Comparison of ENCODE assay signal across 8 mouse cellular contexts in the genomic region with DNA sequence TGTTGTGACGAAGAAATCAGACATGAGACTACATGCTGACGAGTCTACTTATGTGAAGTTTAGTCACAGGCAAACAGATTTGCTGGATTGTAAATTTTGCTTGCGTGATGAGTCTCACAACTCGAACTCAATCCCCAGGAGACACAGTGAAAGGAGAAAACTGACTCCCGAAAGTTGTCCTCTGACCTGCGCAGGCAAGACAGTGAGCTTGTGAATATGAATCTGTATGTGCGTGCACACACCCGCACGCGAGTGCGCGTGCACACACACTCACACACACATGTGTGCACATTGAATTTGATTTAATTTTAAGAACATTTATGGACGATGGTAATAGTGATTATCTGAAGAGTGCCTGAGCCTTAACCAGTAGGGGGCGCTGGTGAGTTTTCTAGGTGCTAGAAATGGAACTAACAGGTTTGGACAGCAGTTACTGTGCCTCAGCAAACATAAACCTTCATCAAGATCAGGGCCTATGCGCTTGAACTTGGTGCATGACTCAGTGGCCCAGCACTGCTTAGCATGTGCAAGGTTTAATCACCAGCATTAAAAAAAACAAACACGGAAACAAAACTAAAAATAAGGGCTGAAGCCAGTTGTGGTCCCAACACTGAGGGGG. TPM values are rescaled to one million over a fixed set of nuclear protein-coding genes. Genes with fewer than 3 reads are reported as not detected.
A peak's percentile ranks its signal among the peaks of the same experiment; 100 is the strongest.
DNase-seq lines count a peak whose midpoint lies in the region; ATAC-seq and TF ChIP-seq lines count a peak whose summit lies in the region.

No protein-coding gene starts in this region.

- H3K27ac ChIP-seq in forebrain, embryonic 11.5 days (ENCODE audit: low read depth, low read length) = no peak overlapping the region
- no peak overlapping the region for H3K27ac ChIP-seq in forebrain, embryonic 13.5 days
- no peak overlapping the region for H3K27ac ChIP-seq in heart, postnatal 0 days (ENCODE audit: low read depth)
- no peak overlapping the region for H3K27ac ChIP-seq in left cerebral cortex, adult 2 months

- no peak for ATAC-seq in forebrain, embryonic 11.5 days (replicated peaks; ENCODE audit: low FRiP score)
- no peak for ATAC-seq in forebrain, embryonic 13.5 days
- no peak for ATAC-seq in heart, postnatal 0 days (ENCODE audit: insufficient read depth, low read depth)
- peak; percentile 62 for ATAC-seq in monocyte, adult 5-6 weeks (replicated peaks; ENCODE audit: insufficient number of reproducible peaks, low FRiP score, low TSS enrichment, poor library complexity, severe bottlenecking)

- 40% methylated on average over 16 of the region's 16 CpGs for WGBS in forebrain, embryonic 11.5 days
- 42% methylated on average over 16 of the region's 16 CpGs for WGBS in forebrain, embryonic 13.5 days
- 35% methylated on average over 16 of the region's 16 CpGs for WGBS in heart, postnatal 0 days

- TF ChIP-seq EP300 in heart, postnatal 0 days (IDR thresholded peaks at IDR 0.05; ENCODE audit: low read depth) = no peak

- DNase-seq in forebrain, embryonic 11.5 days (ENCODE audit: low spot score) = peak; percentile 89
- peak; percentile 83 for DNase-seq in R1 (ENCODE audit: low read depth, low spot score)
- DNase-seq in cerebellum, postnatal 36 days = peak; percentile 80 to 87
- DNase-seq in heart, postnatal 0 days (ENCODE audit: low spot score) = peak; percentile 46
- DNase-seq in left cerebral cortex, adult 2 months (ENCODE audit: extremely low spot score in 1 of 2, low spot score in 2 of 2) = peak; percentile 64 to 82
- DNase-seq in telencephalon, adult 2 months (ENCODE audit: low read depth, low spot score) = peak; percentile 53

- no peaks in the 10 kb centered on the region for H3K27me3 ChIP-seq in forebrain, embryonic 11.5 days (ENCODE audit: control insufficient read depth, insufficient read depth, low read length)
- peaks cover 9% of the 10 kb centered on the region for H3K27me3 ChIP-seq in forebrain, embryonic 13.5 days
- peaks cover 6% of the 10 kb centered on the region; the same call in 1 of the 2 replicates for H3K27me3 ChIP-seq in heart, postnatal 0 days (ENCODE audit: control insufficient read depth, insufficient read depth, low read length)

- no peak overlapping the region for H3K4me3 ChIP-seq in forebrain, embryonic 11.5 days (ENCODE audit: low read depth, low read length)
- no peak overlapping the region for H3K4me3 ChIP-seq in forebrain, embryonic 13.5 days
- no peak overlapping the region for H3K4me3 ChIP-seq in heart, postnatal 0 days (ENCODE audit: low read depth, low read length)
- H3K4me3 ChIP-seq in left cerebral cortex, adult 2 months = no peak overlapping the region

- H3K4me2 ChIP-seq in forebrain, embryonic 11.5 days (ENCODE audit: low read depth, low read length, severe bottlenecking) = no peak overlapping the region
- no peak overlapping the region for H3K4me2 ChIP-seq in forebrain, embryonic 13.5 days
- H3K4me2 ChIP-seq in heart, postnatal 0 days (ENCODE audit: low read depth, low read length) = no peak overlapping the region

- TF ChIP-seq CTCF in heart, postnatal 0 days (IDR thresholded peaks at IDR 0.05; ENCODE audit: low read depth) = peak; percentile 80
- peak; percentile 92 for TF ChIP-seq CTCF in left cerebral cortex, adult 2 months (IDR thresholded peaks at IDR 0.05)

- no peaks in the 10 kb centered on the region for H3K9me3 ChIP-seq in forebrain, embryonic 11.5 days (ENCODE audit: control insufficient read depth, low read length)
- H3K9me3 ChIP-seq in forebrain, embryonic 13.5 days (replicated peaks) = no peaks in the 10 kb centered on the region
- no peaks in the 10 kb centered on the region for H3K9me3 ChIP-seq in heart, postnatal 0 days (replicated peaks; ENCODE audit: control insufficient read depth, low read length)

- H3K4me1 ChIP-seq in forebrain, embryonic 11.5 days (replicated peaks; ENCODE audit: control insufficient read depth, insufficient read depth, low read length) = no peaks in the 10 kb centered on the region
- peaks cover 9% of the 10 kb centered on the region; the same call in 1 of the 2 replicates for H3K4me1 ChIP-seq in forebrain, embryonic 13.5 days
- H3K4me1 ChIP-seq in heart, postnatal 0 days (ENCODE audit: control insufficient read depth, insufficient read depth) = no peaks in the 10 kb centered on the region

- H3K36me3 ChIP-seq in forebrain, embryonic 11.5 days (ENCODE audit: control insufficient read depth, insufficient read depth, low read length) = no peaks in the 10 kb centered on the region
- no peaks in the 10 kb centered on the region for H3K36me3 ChIP-seq in forebrain, embryonic 13.5 days (ENCODE audit: poor library complexity, severe bottlenecking)
- no peaks in the 10 kb centered on the region for H3K36me3 ChIP-seq in heart, postnatal 0 days (replicated peaks; ENCODE audit: control insufficient read depth, insufficient read depth, low read length)

- intact Hi-C loops in left cerebral cortex, adult 2 months (cut with DNase I) = no loop called here

- no peak overlapping the region for H3K9ac ChIP-seq in forebrain, embryonic 11.5 days (ENCODE audit: low read length)
- no peak overlapping the region for H3K9ac ChIP-seq in forebrain, embryonic 13.5 days
- H3K9ac ChIP-seq in heart, postnatal 0 days (replicated peaks; ENCODE audit: low read depth, low read length) = no peak overlapping the region

RNA-seq across cellular contexts. Expression of a gene that starts 35.4 kb away (rescaled TPM):
- 0.05 and 0.07 TPM in 2 replicates for polyA plus RNA-seq in forebrain, embryonic 11.5 days (2014; fragmentation: Nextera tagmentation; extraction: Ambion mirVana)
- polyA plus RNA-seq in forebrain, embryonic 13.5 days (2015; fragmentation: Nextera tagmentation; extraction: Ambion mirVana) = 0.18 and 0.29 TPM in 2 replicates
- 0.27 TPM in 1 of 2 replicates, not detected in the other for total RNA-seq in heart, postnatal 0 days (2014; rRNA removed; ENCODE audit: low replicate concordance)
- polyA plus RNA-seq in heart, postnatal 0 days (2015; fragmentation: Nextera tagmentation; extraction: Ambion mirVana) = 0.07 and 0.15 TPM in 2 replicates
- total RNA-seq in left cerebral cortex, adult 2 months (2021) = 1 to 10 TPM; 1.0 to 1.3 TPM
- total RNA-seq in monocyte, adult 5-6 weeks (2017) = 0.32 TPM in 1 of 3 replicates, not detected in the others

RNA-seq across cellular contexts. Expression of a gene that starts 51.3 kb away (rescaled TPM):
- polyA plus RNA-seq in forebrain, embryonic 11.5 days (2014; fragmentation: Nextera tagmentation; extraction: Ambion mirVana) = 31.7 and 32.1 TPM in 2 replicates
- polyA plus RNA-seq in forebrain, embryonic 13.5 days (2015; fragmentation: Nextera tagmentation; extraction: Ambion mirVana) = 37.1 and 43.3 TPM in 2 replicates
- 7.5 and 15.5 TPM in 2 replicates for total RNA-seq in heart, postnatal 0 days (2014; rRNA removed; ENCODE audit: low replicate concordance)
- polyA plus RNA-seq in heart, postnatal 0 days (2015; fragmentation: Nextera tagmentation; extraction: Ambion mirVana) = 6.9 and 8.4 TPM in 2 replicates
- 10 to 100 TPM; 19.2 to 27.1 TPM for total RNA-seq in left cerebral cortex, adult 2 months (2021)
- total RNA-seq in monocyte, adult 5-6 weeks (2017) = 5.8 to 26.8 TPM (median 19.1 TPM) in 3 replicates

RNA-seq across cellular contexts. Expression of a gene that starts 51.5 kb away (rescaled TPM):
- polyA plus RNA-seq in forebrain, embryonic 11.5 days (2014; fragmentation: Nextera tagmentation; extraction: Ambion mirVana) = 188 and 196 TPM in 2 replicates
- polyA plus RNA-seq in forebrain, embryonic 13.5 days (2015; fragmentation: Nextera tagmentation; extraction: Ambion mirVana) = 208 and 210 TPM in 2 replicates
- total RNA-seq in heart, postnatal 0 days (2014; rRNA removed; ENCODE audit: low replicate concordance) = 240 and 263 TPM in 2 replicates
- 180 and 186 TPM in 2 replicates for polyA plus RNA-seq in heart, postnatal 0 days (2015; fragmentation: Nextera tagmentation; extraction: Ambion mirVana)
- total RNA-seq in left cerebral cortex, adult 2 months (2021) = 10 to 100 TPM; 58.8 to 60.1 TPM
- total RNA-seq in monocyte, adult 5-6 weeks (2017) = 54.4 to 91.3 TPM (median 61.3 TPM) in 3 replicates

RNA-seq across cellular contexts. Expression of a gene that starts 53.8 kb away (rescaled TPM):
- 3.5 and 3.7 TPM in 2 replicates for polyA plus RNA-seq in forebrain, embryonic 11.5 days (2014; fragmentation: Nextera tagmentation; extraction: Ambion mirVana)
- 3.7 and 4.0 TPM in 2 replicates for polyA plus RNA-seq in forebrain, embryonic 13.5 days (2015; fragmentation: Nextera tagmentation; extraction: Ambion mirVana)
- 1.1 and 2.8 TPM in 2 replicates for total RNA-seq in heart, postnatal 0 days (2014; rRNA removed; ENCODE audit: low replicate concordance)
- polyA plus RNA-seq in heart, postnatal 0 days (2015; fragmentation: Nextera tagmentation; extraction: Ambion mirVana) = 1.1 and 1.4 TPM in 2 replicates
- total RNA-seq in left cerebral cortex, adult 2 months (2021) = 10 to 100 TPM; 95.5 to 95.8 TPM
- 2.0 to 2.3 TPM in 2 of 3 replicates, not detected in the other for total RNA-seq in monocyte, adult 5-6 weeks (2017)
